ENCODE assay signal across 16 mouse cellular contexts in the genomic region with DNA sequence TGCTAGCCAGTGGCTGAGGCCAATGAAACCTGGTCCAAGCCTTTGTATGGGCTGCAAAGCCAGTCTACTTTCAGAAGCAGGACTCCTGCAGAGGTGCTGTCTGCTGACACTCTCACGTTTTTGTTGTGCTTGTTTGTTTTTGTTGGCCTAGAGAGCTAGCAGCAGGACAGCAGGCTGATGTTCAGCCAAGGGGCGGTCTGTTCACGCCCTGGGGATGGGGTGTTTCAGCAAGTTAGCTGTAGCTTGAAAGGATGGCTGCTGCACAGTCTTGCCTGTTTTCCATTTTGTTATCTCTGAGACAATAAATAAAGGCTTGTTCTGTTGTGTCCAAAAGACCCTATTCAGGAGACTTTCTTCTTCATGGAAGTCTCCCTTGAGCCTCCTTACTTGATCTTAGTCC.
DNase-seq lines count a peak whose midpoint lies in the region; ATAC-seq lines count a peak whose summit lies in the region.
"Had no signal": no experiment of that assay in that cellular context is flagged by ENCODE, and none has a peak within 500 bp of the region (broad histone marks: within the 10 kb centered on the region; RNA-seq: fewer than 3 reads in every experiment).

No protein-coding gene starts in this region.

- no peaks in the 10 kb centered on the region for H3K27me3 ChIP-seq in midbrain, embryonic 11.5 days (ENCODE audit: control insufficient read depth, insufficient read depth, low read length)
- H3K27me3 ChIP-seq in midbrain, embryonic 15.5 days (replicated peaks): no peaks in the 10 kb centered on the region
- H3K27me3 ChIP-seq in embryonic facial prominence, embryonic 10.5 days (replicated peaks; ENCODE audit: low read depth, poor library complexity, severe bottlenecking): no peaks in the 10 kb centered on the region
- no peaks in the 10 kb centered on the region for H3K27me3 ChIP-seq in hindbrain, embryonic 12.5 days
- H3K27me3 ChIP-seq: megakaryocyte, embryonic 14.5 days; neural tube, embryonic 12.5 days had no signal

- H3K4me3 ChIP-seq in midbrain, embryonic 11.5 days (ENCODE audit: low read depth, low read length): no peak overlapping the region
- no peak overlapping the region for H3K4me3 ChIP-seq in midbrain, embryonic 15.5 days
- H3K4me3 ChIP-seq in embryonic facial prominence, embryonic 10.5 days: no peak overlapping the region
- H3K4me3 ChIP-seq in hindbrain, embryonic 12.5 days: no peak overlapping the region
- H3K4me3 ChIP-seq: erythroblast, embryonic 14.5 days; gastrocnemius, adult 2 months; megakaryocyte, embryonic 14.5 days; neural tube, embryonic 12.5 days had no signal

- H3K9ac ChIP-seq in midbrain, embryonic 11.5 days (ENCODE audit: low read length): no peak overlapping the region
- no peak overlapping the region for H3K9ac ChIP-seq in midbrain, embryonic 15.5 days
- H3K9ac ChIP-seq in hindbrain, embryonic 12.5 days: no peak overlapping the region
- H3K9ac ChIP-seq: neural tube, embryonic 12.5 days had no signal

- peaks cover 17% of the 10 kb centered on the region for H3K4me1 ChIP-seq in midbrain, embryonic 11.5 days (ENCODE audit: control insufficient read depth, insufficient read depth, low read length)
- H3K4me1 ChIP-seq in midbrain, embryonic 15.5 days: peaks cover 4% of the 10 kb centered on the region
- peaks cover 8% of the 10 kb centered on the region for H3K4me1 ChIP-seq in embryonic facial prominence, embryonic 10.5 days
- peaks cover 6% of the 10 kb centered on the region for H3K4me1 ChIP-seq in hindbrain, embryonic 12.5 days
- H3K4me1 ChIP-seq: megakaryocyte, embryonic 14.5 days had no signal

- WGBS in midbrain, embryonic 11.5 days: 13% methylated on average over 3 of the region's 3 CpGs
- WGBS in midbrain, embryonic 15.5 days: 10% methylated on average over 3 of the region's 3 CpGs
- WGBS in embryonic facial prominence, embryonic 10.5 days: 5% methylated on average over 3 of the region's 3 CpGs
- 5% methylated on average over 3 of the region's 3 CpGs for WGBS in hindbrain, embryonic 12.5 days

- no peaks in the 10 kb centered on the region for H3K9me3 ChIP-seq in midbrain, embryonic 11.5 days (ENCODE audit: control insufficient read depth, low read length)
- no peaks in the 10 kb centered on the region for H3K9me3 ChIP-seq in midbrain, embryonic 15.5 days
- no peaks in the 10 kb centered on the region for H3K9me3 ChIP-seq in embryonic facial prominence, embryonic 10.5 days
- no peaks in the 10 kb centered on the region for H3K9me3 ChIP-seq in hindbrain, embryonic 12.5 days (replicated peaks)
- H3K9me3 ChIP-seq: megakaryocyte, embryonic 14.5 days; neural tube, embryonic 12.5 days had no signal

- no peak overlapping the region for H3K27ac ChIP-seq in midbrain, embryonic 11.5 days (ENCODE audit: low read depth, low read length)
- H3K27ac ChIP-seq in midbrain, embryonic 15.5 days: no peak overlapping the region
- no peak overlapping the region for H3K27ac ChIP-seq in embryonic facial prominence, embryonic 10.5 days (replicated peaks)
- H3K27ac ChIP-seq in hindbrain, embryonic 12.5 days: no peak overlapping the region
- H3K27ac ChIP-seq: gastrocnemius, adult 2 months; neural tube, embryonic 12.5 days had no signal

- DNase-seq in gastrocnemius, postnatal 25 days: peak; percentile 19
- no peak for DNase-seq in gastrocnemius, postnatal 4 days (ENCODE audit: low spot score in 2 of 2)
- peak; percentile 83 for DNase-seq in midbrain, embryonic 11.5 days (ENCODE audit: low spot score, missing footprints)
- peak; percentile 10 for DNase-seq in embryonic facial prominence, embryonic 10.5 days (ENCODE audit: low spot score)
- DNase-seq in c-Kit-positive CD71-positive TER-119-positive erythroid progenitor cells, embryonic 14.5 days (ENCODE audit: low spot score): no peak
- DNase-seq in gastrocnemius, adult 18-20 months (ENCODE audit: low spot score): no peak
- DNase-seq: adrenal gland, postnatal 14 days; gastrocnemius, adult 2 months; heart, postnatal 4 days; kidney, adult 11 months had no signal

- no peak for ATAC-seq in midbrain, embryonic 11.5 days (ENCODE audit: low FRiP score)
- ATAC-seq in midbrain, embryonic 15.5 days (replicated peaks): no peak
- ATAC-seq in hindbrain, embryonic 12.5 days (ENCODE audit: low FRiP score): 0 out of 2 replicates have a peak, but pooled peaks have one; percentile 43

- H3K36me3 ChIP-seq in midbrain, embryonic 11.5 days (ENCODE audit: control insufficient read depth, insufficient read depth, low read length): no peaks in the 10 kb centered on the region
- no peaks in the 10 kb centered on the region for H3K36me3 ChIP-seq in midbrain, embryonic 15.5 days (replicated peaks)
- no peaks in the 10 kb centered on the region for H3K36me3 ChIP-seq in embryonic facial prominence, embryonic 10.5 days (replicated peaks)
- H3K36me3 ChIP-seq in hindbrain, embryonic 12.5 days: no peaks in the 10 kb centered on the region
- H3K36me3 ChIP-seq: neural tube, embryonic 12.5 days had no signal

- H3K4me2 ChIP-seq in midbrain, embryonic 11.5 days: no peak overlapping the region
- H3K4me2 ChIP-seq in midbrain, embryonic 15.5 days: no peak overlapping the region
- no peak overlapping the region for H3K4me2 ChIP-seq in hindbrain, embryonic 12.5 days (replicated peaks)
- H3K4me2 ChIP-seq: heart, embryonic 11.5 days; neural tube, embryonic 12.5 days had no signal

Comparison
In these comparisons a context has a peak if more than half of its experiments do, and no peak if none do; other contexts are left out.
1. DNase-seq: peak in gastrocnemius, postnatal 25 days (single experiment), midbrain, embryonic 11.5 days (single experiment) and embryonic facial prominence, embryonic 10.5 days (single experiment); none in gastrocnemius, postnatal 4 days (0 of 2), c-Kit-positive CD71-positive TER-119-positive erythroid progenitor cells, embryonic 14.5 days (single experiment) and gastrocnemius, adult 18-20 months (single experiment).